Mouse (Mus musculus): ENCODE data around the gene Lactbl1.

Lactbl1 gene

GRCm38 (mm10) chr4:136637563-136638229 lies 15.3 kb downstream of the Lactbl1 start:
- no peak for DNase-seq

GRCm38 (mm10) chr4:136638230-136638750 lies 15.9 kb downstream of the Lactbl1 start:
- no peak for DNase-seq

- DNase-seq: no peak
Measured at GRCm38 (mm10) chr4:136638890-136639289, 16.5 kb downstream of the Lactbl1 start.

GRCm38 (mm10) chr4:136648922-136649479 lies 26.6 kb downstream of the Lactbl1 start:
- peak; percentile 82 to 85 for DNase-seq

- DNase-seq: no peak
Measured at GRCm38 (mm10) chr4:136649480-136650196, 27.2 kb downstream of the Lactbl1 start.

- DNase-seq: no peak
Measured at GRCm38 (mm10) chr4:136650261-136650660, 27.8 kb downstream of the Lactbl1 start.

- DNase-seq: peak; percentile 55 to 56
Measured at GRCm38 (mm10) chr4:136651357-136651811, 29.0 kb downstream of the Lactbl1 start.

- DNase-seq: no peak
Measured at GRCm38 (mm10) chr4:136651882-136652527, 29.6 kb downstream of the Lactbl1 start.

- no peak for DNase-seq
Measured at GRCm38 (mm10) chr4:136652528-136652910, 30.1 kb downstream of the Lactbl1 start.

GRCm38 (mm10) chr4:136653019-136653418 lies 30.6 kb downstream of the Lactbl1 start:
- no peak for DNase-seq

GRCm38 (mm10) chr4:136653692-136654234 lies 31.3 kb downstream of the Lactbl1 start:
- DNase-seq: no peak

GRCm38 (mm10) chr4:136657914-136658313 lies 35.5 kb downstream of the Lactbl1 start:
- DNase-seq: no peak

GRCm38 (mm10) chr4:136665068-136665467 lies 42.6 kb downstream of the Lactbl1 start:
- no peak for DNase-seq

GRCm38 (mm10) chr4:136666002-136666401 lies 43.6 kb downstream of the Lactbl1 start:
- DNase-seq: no peak

- no peak for DNase-seq
Measured at GRCm38 (mm10) chr4:136667757-136668156, 45.3 kb downstream of the Lactbl1 start.

GRCm38 (mm10) chr4:136672335-136673090 lies 50.1 kb downstream of the Lactbl1 start:
- DNase-seq: no peak

- no peak for DNase-seq
Measured at GRCm38 (mm10) chr4:136675439-136675838, 53.0 kb downstream of the Lactbl1 start.

GRCm38 (mm10) chr4:136678480-136678879 lies 56.1 kb downstream of the Lactbl1 start:
- peak; percentile 74 to 77 for DNase-seq

GRCm38 (mm10) chr4:136679221-136679620 lies 56.8 kb downstream of the Lactbl1 start:
- no peak for DNase-seq

GRCm38 (mm10) chr4:136680641-136681040 lies 58.2 kb downstream of the Lactbl1 start:
- DNase-seq: no peak

- peak; percentile 4 to 6 for DNase-seq
Measured at GRCm38 (mm10) chr4:136684485-136684884, 62.1 kb downstream of the Lactbl1 start.

- no peak for DNase-seq
Measured at GRCm38 (mm10) chr4:136685431-136685869, 63.0 kb downstream of the Lactbl1 start.
